Mouse (Mus musculus): ENCODE results near the gene Phf20.

Gene Phf20

DNA sequence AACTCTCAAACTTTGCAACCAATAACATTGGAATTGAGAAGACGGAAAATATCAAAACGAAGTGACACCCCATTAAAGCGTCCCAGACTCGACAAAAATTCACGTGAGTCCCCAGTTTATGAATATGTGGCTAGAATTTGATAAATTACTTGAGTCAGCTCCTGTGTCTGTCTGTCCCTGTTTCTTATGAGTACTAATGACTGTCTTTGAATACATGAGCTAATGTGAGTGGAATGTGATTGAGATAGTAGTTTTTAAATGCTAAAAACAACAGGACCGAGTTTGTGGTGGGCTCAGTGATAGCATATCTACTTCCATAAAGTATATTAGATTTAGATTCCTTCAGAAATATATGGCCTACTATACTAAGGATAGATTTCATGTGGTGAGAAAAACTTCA, 76.3 kb downstream of the Phf20 start:
- DNase-seq (ENCODE audit: low spot score): no peak

DNA sequence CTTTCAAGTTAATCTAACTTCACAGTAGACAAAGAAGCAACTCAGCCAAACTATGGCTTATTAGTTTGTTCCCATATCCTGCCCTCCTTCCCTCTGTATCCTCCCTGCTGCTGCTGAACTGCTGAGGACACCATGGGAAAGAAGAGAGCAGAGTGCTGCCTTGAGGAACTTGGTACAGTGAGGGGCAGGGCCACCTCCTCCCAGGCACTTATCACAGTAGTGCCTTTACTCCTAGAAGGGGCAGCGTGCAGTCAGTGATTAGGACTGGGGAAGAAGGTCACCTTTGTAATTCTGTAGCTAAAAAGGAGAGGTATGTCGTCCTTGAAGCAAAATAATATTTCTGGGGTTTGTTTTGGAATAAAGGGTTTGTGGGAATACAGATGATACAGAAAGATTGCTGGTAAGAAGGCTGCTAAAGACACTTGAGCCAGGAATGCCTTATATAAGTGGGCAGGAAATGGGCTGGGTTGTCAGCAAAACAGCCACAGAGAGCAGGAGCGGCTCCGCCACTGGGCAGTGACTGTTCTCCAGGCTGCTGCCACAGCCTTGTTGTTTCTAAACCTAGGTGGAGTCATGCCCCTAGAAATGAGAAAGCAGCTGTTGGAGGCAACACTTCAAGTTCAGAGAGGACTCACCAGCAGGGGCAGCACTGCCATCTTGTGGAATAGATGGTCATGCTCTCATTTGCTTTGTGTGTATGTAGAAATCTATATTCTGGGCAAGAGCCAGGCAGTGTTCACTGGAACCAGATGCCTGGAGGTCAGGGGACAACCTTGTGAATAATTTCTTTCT, 82.2 kb downstream of the Phf20 start:
- peak; percentile 84 for DNase-seq (ENCODE audit: low spot score)

DNA sequence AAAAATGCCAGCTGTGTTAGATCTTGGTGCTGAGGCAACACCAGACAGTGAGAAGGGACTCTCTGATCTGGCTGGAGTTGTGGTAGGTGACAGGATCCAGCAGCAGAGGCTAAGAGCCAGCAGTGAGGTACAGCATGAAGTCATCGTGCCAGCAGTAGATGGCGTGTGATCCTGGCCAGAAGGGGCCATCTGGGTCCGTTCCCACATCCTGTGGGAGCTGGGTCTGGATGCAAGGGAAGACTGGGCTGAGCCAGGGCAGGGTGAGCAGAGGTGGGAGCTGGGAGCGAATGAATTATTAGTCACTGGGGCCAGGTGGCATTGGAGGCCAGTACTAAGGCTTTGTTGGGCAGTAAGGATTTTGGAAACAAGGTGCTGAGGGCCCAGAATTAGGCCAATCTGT, 85.0 kb downstream of the Phf20 start:
- no peak for DNase-seq (ENCODE audit: low spot score)

GRCm38 (mm10) chr2:156285161-156285560, 88.9 kb downstream of the Phf20 start:
- no peak for DNase-seq (ENCODE audit: low spot score)

DNA sequence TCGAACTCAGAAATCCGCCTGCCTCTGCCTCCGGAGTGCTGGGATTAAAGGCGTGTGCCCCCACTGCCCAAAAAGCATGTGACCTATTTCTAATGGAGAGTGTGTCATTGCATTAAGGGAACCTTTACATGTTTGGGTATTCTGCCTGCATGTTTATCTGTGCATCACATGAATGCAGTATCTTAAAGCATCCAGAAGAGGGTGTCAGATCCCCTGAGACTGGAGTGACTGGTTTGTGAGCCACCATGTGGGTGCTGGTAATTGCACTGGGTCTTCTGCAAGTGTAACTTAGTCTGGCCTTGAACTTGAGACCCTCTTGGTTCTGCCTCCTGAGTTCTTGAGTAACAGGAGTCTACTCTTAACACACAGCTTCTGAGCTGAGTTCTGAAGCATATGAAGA, 90.5 kb downstream of the Phf20 start:
- DNase-seq (ENCODE audit: low spot score): no peak

- no peak for DNase-seq (ENCODE audit: low spot score)
These were observed 92.0 kb downstream of the Phf20 start for GRCm38 (mm10) chr2:156288222-156288621.

- no peak for DNase-seq (ENCODE audit: low spot score)
These were observed 93.4 kb downstream of the Phf20 start for GRCm38 (mm10) chr2:156289552-156290160.

GRCm38 (mm10) chr2:156291998-156292397, 95.7 kb downstream of the Phf20 start:
- DNase-seq (ENCODE audit: low spot score): no peak

DNA sequence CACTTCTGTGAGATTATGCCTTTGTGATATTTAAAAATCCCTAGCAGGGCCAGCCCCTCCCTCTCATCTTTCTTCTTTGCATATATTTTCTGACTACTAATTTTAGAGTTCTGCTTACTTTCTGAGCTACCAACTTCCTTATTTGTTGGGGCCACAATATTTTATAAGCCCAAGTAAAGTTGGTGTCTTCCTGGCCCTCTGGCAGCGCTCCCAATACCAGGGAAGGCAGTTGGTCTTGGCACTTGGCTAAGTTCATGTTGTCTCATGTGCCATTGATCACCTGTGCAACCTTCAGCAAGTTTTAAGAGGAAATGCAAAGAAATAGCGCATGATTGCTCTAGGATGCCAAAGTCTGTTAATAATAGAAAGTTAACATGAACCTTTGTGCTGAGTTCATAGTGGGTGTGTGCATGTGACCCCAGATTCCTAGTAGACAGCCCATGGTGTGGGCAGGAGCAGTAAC, 99.4 kb downstream of the Phf20 start:
- DNase-seq (ENCODE audit: low spot score): peak; percentile 26

DNA sequence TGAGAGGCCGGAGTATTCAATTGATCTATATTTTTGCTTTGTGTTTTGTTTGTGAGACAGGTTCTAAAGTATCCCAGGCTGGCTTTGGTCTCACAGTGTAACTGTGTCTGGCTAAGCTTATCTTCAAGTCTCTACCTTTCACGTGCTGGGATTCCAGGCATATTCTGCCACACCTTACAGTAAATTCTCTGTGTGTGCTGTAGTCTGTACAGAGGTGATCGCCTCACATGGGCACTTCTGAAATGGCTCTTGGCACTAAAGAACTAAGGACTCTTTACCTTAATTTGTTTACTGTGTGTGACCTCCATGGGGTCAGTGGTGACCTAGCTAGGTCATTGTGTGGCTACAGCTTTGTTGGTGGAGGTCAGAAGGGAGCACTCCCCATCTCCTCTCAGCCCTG, 99.9 kb downstream of the Phf20 start:
- peak; percentile 21 for DNase-seq (ENCODE audit: low spot score)

- DNase-seq (ENCODE audit: low spot score): peak; percentile 22
These were observed 101.4 kb downstream of the Phf20 start for GRCm38 (mm10) chr2:156297653-156298052.

DNA sequence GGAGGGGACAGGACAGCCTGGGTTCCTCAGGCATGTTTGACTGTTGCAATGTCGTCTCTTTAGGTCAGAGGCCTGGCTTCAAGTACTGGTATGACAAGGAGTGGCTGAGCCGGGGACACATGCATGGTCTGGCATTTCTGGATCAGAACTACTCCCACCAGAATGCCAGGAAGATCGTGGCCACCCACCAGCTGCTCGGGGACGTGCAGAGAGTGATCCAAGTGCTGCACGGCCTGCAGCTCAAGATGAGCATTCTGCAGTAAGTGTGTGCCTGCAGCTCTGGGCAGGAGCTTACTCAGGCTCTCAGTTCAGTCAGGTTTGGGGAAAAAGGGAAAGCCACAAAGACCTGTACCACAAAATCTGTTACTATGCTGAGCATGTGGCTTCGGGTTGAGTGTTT, 102.2 kb downstream of the Phf20 start:
- no peak for DNase-seq (ENCODE audit: low spot score)

DNA sequence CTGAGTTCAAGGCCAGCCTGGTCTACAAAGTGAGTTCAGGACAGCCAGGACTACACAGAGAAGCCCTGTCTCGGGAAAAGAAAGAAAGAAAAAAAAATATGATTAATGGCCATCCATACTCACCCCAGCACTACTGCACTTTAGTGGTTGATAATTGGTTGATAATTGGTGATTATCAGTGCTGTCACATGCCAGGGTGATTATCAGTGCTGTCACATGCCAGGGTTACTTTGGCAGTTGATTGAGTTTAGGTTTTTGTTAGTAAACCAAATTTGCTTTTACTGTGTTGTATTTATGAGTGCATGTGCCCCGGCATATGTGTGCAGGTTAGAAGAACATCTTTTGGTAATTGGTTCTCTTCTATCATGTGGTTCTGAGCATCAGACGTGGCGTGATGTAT, 105.8 kb downstream of the Phf20 start:
- DNase-seq (ENCODE audit: low spot score): no peak

DNA sequence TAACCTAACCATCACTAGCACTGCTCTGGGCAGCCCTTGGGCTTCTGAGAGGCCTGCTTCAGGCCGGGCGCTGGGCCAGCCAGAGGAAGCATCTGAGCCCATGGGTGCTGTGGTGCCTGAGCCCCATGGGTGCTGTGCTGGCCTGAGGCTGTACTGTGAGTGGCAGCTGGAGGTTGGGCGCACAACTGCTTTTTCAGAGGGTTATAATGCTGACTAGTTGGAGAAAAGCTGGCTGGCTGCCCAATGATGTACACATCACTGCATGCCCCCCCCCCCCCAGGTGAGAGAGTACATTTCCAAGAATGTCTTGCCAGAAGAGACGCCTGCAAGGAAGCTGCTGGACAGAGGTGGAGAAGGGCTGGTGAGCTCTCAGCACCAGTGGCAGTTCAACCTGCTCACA, 108.1 kb downstream of the Phf20 start:
- no peak for DNase-seq (ENCODE audit: low spot score)

DNA sequence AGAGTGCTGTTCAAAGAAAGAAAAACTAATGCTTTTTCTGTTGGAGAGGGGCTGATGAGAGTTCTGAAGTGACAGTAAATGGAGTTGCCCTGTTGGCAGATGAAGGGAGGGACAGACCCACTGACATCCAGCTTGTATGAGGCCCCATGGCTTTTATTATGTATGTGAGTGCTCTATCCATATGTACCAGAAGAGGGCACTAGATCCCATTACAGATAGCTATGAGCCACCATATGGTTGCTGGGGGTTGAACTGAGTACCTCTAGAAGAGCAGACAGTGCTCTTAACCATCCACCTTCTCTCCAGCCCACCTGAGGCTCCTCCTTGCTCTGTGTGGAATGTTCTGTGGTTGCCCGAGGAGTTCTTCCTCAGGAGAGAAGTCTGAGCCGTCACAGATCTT, 109.6 kb downstream of the Phf20 start:
- no peak for DNase-seq (ENCODE audit: low spot score)

DNA sequence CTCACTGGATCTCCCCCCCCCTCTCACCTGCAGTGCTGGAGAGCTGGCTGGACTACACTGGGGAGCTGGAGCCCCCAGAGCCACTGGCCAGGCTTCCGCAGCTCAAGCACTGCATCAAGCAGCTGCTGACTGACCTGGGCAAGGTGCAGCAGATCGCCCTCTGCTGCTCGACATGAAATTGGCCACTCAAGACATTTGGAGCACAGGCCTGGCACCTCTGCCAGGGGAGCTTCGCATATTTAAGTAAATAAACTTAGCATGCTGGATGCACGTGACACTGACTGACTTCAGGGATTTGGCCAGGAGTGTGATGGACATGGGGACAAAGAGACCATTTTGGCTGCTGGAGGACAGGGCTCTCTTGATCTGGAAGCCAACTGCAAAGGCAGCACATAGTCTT, 111.0 kb downstream of the Phf20 start:
- DNase-seq (ENCODE audit: low spot score): peak; percentile 41

- DNase-seq (ENCODE audit: low spot score): no peak
These were observed 113.7 kb downstream of the Phf20 start for GRCm38 (mm10) chr2:156309948-156310347.

- DNase-seq (ENCODE audit: low spot score): no peak
These were observed 114.2 kb downstream of the Phf20 start for GRCm38 (mm10) chr2:156310455-156310854.

- no peak for DNase-seq (ENCODE audit: low spot score)
These were observed 114.7 kb downstream of the Phf20 start for GRCm38 (mm10) chr2:156310945-156311344.

DNA sequence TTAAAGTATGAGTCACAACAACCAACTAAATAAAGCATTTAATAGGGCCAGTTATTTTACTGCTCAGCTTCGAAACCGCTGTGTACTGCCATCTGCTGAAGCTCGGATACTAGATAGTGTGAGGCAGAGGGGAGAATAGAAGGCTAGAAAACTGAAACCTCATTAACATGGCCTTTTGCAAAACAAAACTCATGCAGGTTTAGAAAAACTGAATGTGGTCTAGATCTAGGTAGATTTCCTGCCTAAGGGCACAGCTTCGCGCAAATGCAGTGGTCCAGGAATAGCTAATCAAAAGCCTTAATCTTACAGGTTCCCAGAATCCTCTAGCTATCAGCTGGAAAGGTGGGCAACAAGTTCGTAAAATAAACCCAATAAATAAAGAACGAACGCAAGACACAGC, 115.2 kb downstream of the Phf20 start:
- DNase-seq (ENCODE audit: low spot score): no peak

GRCm38 (mm10) chr2:156311841-156312291, 115.6 kb downstream of the Phf20 start:
- DNase-seq (ENCODE audit: low spot score): peak; percentile 62

DNA sequence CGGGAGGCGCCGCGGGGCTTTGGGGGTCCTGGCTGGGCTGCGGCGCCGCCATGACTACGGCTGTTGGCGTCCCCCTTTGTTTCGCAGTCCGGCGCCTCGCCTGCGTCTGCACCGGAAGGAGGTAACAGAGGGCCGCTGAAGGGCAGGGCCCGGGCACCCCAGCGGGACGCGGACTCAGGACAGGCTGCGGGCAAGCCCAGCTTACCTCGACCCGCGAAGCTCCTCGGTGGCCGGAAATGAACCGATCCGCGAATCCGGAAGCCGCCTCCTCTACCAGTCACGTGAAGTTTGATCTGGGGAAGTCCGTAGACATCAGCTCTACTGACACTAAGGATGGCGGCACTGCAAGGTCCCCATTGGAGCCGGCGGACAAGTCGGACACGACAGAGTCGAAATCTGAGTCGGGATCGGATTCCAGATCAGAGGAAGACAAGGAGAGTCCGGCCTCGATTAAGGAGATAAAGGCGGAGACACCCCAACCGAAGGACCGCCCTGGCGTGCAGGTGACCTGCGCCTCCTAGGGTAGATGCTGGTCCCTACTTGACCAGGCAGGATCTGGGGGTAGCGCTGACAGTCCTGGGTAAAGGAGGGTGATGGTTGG, 116.1 kb downstream of the Phf20 start, which contains the start of the genes Cnbd2 and Scand1:
Gene Cnbd2, plus strand, starts transcription at position 3 of the 601 bp plus-strand sequence.
Gene Scand1, minus strand, starts transcription at position 408 of the 601 bp plus-strand sequence.
- DNase-seq (ENCODE audit: low spot score): peak; percentile 81

DNA sequence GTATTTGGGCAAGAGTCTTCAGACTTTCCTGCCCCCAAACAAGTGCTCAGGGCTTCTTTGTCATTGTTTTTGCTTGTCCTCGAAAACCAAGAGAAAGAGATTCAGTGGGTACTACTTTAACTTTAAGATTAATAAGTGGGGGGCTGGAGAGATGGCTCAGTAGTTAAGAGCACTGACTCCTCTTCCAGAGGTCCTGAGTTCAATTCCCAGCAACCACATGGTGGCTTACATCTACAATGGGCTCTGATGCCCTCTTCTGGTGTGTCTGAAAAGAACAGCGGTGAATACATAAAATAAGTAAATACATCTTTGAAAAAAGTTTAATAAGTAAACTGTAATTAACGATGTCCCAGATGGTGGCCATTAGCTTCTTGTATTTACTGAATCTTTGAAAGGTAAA, 116.9 kb downstream of the Phf20 start:
- no peak for DNase-seq (ENCODE audit: low spot score)

Measured in urinary bladder, postnatal 14 days (tissue).